19 mouse cellular contexts compared by ENCODE assay signal in genomic region chr10:78409035-78409788, GRCm38 (mm10). TPM values are rescaled to one million over a fixed set of nuclear protein-coding genes. Genes with fewer than 3 reads are reported as not detected.
A peak's percentile ranks its signal among the peaks of the same experiment; 100 is the strongest.
DNase-seq lines count a peak whose midpoint lies in the region; TF ChIP-seq lines count a peak whose summit lies in the region.
"Had no signal": no experiment of that assay in that cellular context is flagged by ENCODE, and none has a peak within 500 bp of the region (broad histone marks: within the 10 kb centered on the region; RNA-seq: fewer than 3 reads in every experiment).

No protein-coding gene starts in this region.

- H3K4me1 ChIP-seq in testis, adult 2 months (ENCODE audit: control insufficient read depth, insufficient read depth, low read length) = peaks cover 14% of the 10 kb centered on the region

- peaks cover 1% of the 10 kb centered on the region for H3K36me3 ChIP-seq in testis, adult 2 months (ENCODE audit: control insufficient read depth, insufficient read depth, low read length)

- no peak for TF ChIP-seq POLR2A in testis, adult 2 months (IDR thresholded peaks at IDR 0.05; ENCODE audit: control insufficient read depth, low read depth, low read length)

- no peaks in the 10 kb centered on the region for H3K27me3 ChIP-seq in testis, adult 2 months (ENCODE audit: control insufficient read depth, insufficient read depth, low read length)
- H3K27me3 ChIP-seq: embryonic facial prominence, embryonic 12.5 days; forebrain, embryonic 15.5 days; lung, embryonic 15.5 days had no signal

- no peak overlapping the region for H3K4me3 ChIP-seq in testis, adult 2 months (ENCODE audit: control insufficient read depth, low read depth, low read length)
- H3K4me3 ChIP-seq: embryonic facial prominence, embryonic 12.5 days; forebrain, embryonic 15.5 days; heart, embryonic 10.5 days; hindbrain, embryonic 10.5 days; lung, embryonic 15.5 days had no signal

- no peak for TF ChIP-seq CTCF in testis, adult 2 months (IDR thresholded peaks at IDR 0.05; ENCODE audit: control insufficient read depth, insufficient read depth, insufficient replicate concordance, low read depth, low read length)

- H3K27ac ChIP-seq in testis, adult 2 months (ENCODE audit: control insufficient read depth, insufficient read depth, low read depth, low read length) = peak overlapping the region; percentile 60; the same call in 1 of the 2 replicates
- H3K27ac ChIP-seq: embryonic facial prominence, embryonic 12.5 days; forebrain, embryonic 15.5 days; heart, embryonic 10.5 days; hindbrain, embryonic 10.5 days; hindbrain, postnatal 0 days; liver, embryonic 14.5 days; lung, embryonic 15.5 days; macrophage had no signal

- DNase-seq in cerebellum, postnatal 14 days = peak; percentile 46 to 48
- DNase-seq in cerebellum, adult 9-11 months = no peak
- DNase-seq in MN1 (ENCODE audit: low spot score) = peak; percentile 84
- peak; percentile 57 for DNase-seq in adrenal gland, adult 8-10 months
- no peak for DNase-seq in kidney, postnatal 14 days
- no peak for DNase-seq in right cerebral cortex, postnatal 4 days
- DNase-seq: gastrocnemius, postnatal 36 days; layer of hippocampus, postnatal 36 days; right cerebral cortex, adult 18-20 months; thymus, adult 18-20 months had no signal

RNA-seq across cellular contexts. Expression of gene Rrp1, which starts 3.6 kb away (rescaled TPM):
- 100 to 1,000 TPM; 215 to 262 (median 251) TPM for total RNA-seq in adrenal gland, adult 8-10 months (2022)
- polyA plus RNA-seq in testis, adult 2 months (2012; rRNA removed) = 349 and 360 TPM in 2 replicates

RNA-seq across cellular contexts. Expression of gene Cstb, which starts 16.3 kb away (rescaled TPM):
- 100 to 1,000 TPM; 276 to 340 (median 329) TPM for total RNA-seq in adrenal gland, adult 8-10 months (2022)
- 17.6 and 20.3 TPM in 2 replicates for polyA plus RNA-seq in testis, adult 2 months (2012; rRNA removed)

RNA-seq across cellular contexts. Expression of gene Pdxk, which starts 55.6 kb away (rescaled TPM):
- total RNA-seq in adrenal gland, adult 8-10 months (2022) = 10 to 100 TPM; 31.7 to 46.1 (median 42.1) TPM
- polyA plus RNA-seq in testis, adult 2 months (2012; rRNA removed) = 3.9 and 4.1 TPM in 2 replicates

RNA-seq across cellular contexts. Expression of gene Agpat3, which starts 56.9 kb away (rescaled TPM):
- total RNA-seq in adrenal gland, adult 8-10 months (2022) = 100 to 1,000 TPM; 228 to 370 (median 267) TPM
- 1,109 and 1,110 TPM in 2 replicates for polyA plus RNA-seq in testis, adult 2 months (2012; rRNA removed)

Comparison
In these comparisons a context has a peak if more than half of its experiments do, and no peak if none do; other contexts are left out.
1. DNase-seq: peak in cerebellum, postnatal 14 days (2 of 2), MN1 (single experiment) and adrenal gland, adult 8-10 months (single experiment); none in cerebellum, adult 9-11 months (single experiment), kidney, postnatal 14 days (single experiment) and right cerebral cortex, postnatal 4 days (single experiment).